Mouse (Mus musculus) liver, adult 2 months (tissue): ENCODE data around the gene Hnf1a. TPM values are rescaled to one million over a fixed set of nuclear protein-coding genes. Genes with fewer than 3 reads are reported as not detected.
A peak's percentile ranks its signal among the peaks of the same experiment; 100 is the strongest.

ENCODE experiments used
- DNase-seq: peaks from one replicate; pipeline ENCODE4 v3.0.0-alpha.2; 2011; ENCODE audit warnings: low read depth, low spot score; ENCODE audit errors: extremely low read depth
- H3K27ac ChIP-seq: fragments of 200-500 bp; replicated peaks from 2 replicates; pipeline ENCODE4 v1.5.1; 2012; ENCODE audit warnings: low read depth, mild to moderate bottlenecking, control low read depth, inconsistent platforms, low read length; ENCODE audit not compliant: insufficient read depth
- H3K27me3 ChIP-seq: fragments of 200-500 bp; 2 replicates; pipeline ENCODE4 v1.6.1; 2012; ENCODE audit warnings: mild to moderate bottlenecking, moderate library complexity, low read length, inconsistent platforms; ENCODE audit not compliant: control insufficient read depth, insufficient read depth
- H3K36me3 ChIP-seq: fragments of 200-500 bp; 2 replicates; pipeline ENCODE4 v1.6.1; 2012; ENCODE audit warnings: low read length, inconsistent platforms; ENCODE audit not compliant: control insufficient read depth, insufficient read depth
- H3K4me1 ChIP-seq: fragments of 200-500 bp; 2 replicates; pipeline ENCODE4 v1.6.1; 2011; ENCODE audit warnings: low read length; ENCODE audit not compliant: control insufficient read depth, insufficient read depth
- H3K4me3 ChIP-seq: fragments of 200-500 bp; 2 replicates; pipeline ENCODE4 v1.5.1; 2011; ENCODE audit warnings: low read depth, mild to moderate bottlenecking, control low read depth, low read length, moderate library complexity; ENCODE audit not compliant: insufficient read depth
- H3K79me2 ChIP-seq: fragments of 200-500 bp; 2 replicates; pipeline ENCODE4 v1.6.1; 2012; ENCODE audit warnings: inconsistent platforms, mild to moderate bottlenecking, low read length, moderate library complexity; ENCODE audit not compliant: control insufficient read depth, insufficient read depth
- H3K9ac ChIP-seq: fragments of 200-500 bp; 2 replicates; pipeline ENCODE4 v1.6.1; 2012; ENCODE audit warnings: low read depth, mild to moderate bottlenecking, control low read depth, inconsistent platforms, low read length
- CTCF ChIP-seq: fragments of 200-500 bp; IDR thresholded peaks from 2 replicates; pipeline ENCODE4 v1.5.1; 2011; ENCODE audit warnings: low read depth, low read length, control low read depth
- POLR2A ChIP-seq: fragments of 200-500 bp; IDR thresholded peaks from 2 replicates; pipeline ENCODE4 v1.6.1; 2011; ENCODE audit warnings: low read length, control low read depth; ENCODE audit not compliant: insufficient read depth; ENCODE audit errors: extremely low read depth
- WGBS: fragments of 180-500 bp; shearing (Covaris S2); methylation state at CpG from one replicate; pipeline ENCODE4 v1.1.7; 2018; 5-methylcytosine and 5-hydroxymethylcytosine counted together
- polyA plus RNA-seq: library from polyadenylated mRNA; depleted of rRNA; stranded (reverse); fragments of >200 nt; gene quantifications from 2 replicates; pipeline ENCODE4 v1.2.3, GENCODE M21; 2012
- total RNA-seq: library from RNA; depleted of rRNA; stranded (reverse); fragments of >200 nt; gene quantifications from 2 replicates; pipeline ENCODE4 v1.2.3, GENCODE M21; 2014

Hnf1a gene
- total and polyA plus RNA-seq, 2 experiments = 6.1 to 13.5 TPM

DNA sequence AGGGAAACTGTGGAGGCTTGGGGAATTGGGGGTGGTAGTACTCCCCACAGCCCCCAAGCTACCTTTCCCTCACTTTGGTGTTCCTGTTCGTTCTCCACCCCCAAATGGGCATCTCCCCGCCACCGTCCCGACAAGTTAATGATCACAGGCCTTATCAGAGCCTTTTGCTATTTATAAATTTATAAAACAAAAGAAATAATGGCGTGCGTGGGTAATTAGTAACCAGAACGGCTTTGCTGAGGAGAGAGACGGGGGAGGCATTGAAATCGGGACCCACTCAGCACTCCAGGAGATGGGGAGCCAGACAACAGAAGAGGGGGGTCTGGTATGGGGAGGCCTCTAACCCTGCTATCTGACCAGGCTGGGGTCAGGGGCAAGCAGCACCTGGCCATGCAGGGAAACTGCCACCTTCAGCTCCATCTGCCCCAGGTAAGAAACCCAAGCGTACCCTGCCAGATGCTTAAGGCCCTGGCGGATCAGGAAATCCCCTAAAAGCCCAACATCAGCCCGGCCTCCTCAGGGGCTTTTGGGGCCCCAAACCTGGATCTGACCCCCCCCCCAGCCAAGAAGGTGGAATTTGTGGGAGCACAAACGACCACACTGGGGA is 1.2 kb downstream of the Hnf1a start:
- TF ChIP-seq POLR2A (0 out of 2 replicates have a peak, but pooled peaks have one; percentile 29), CTCF (no peak)
- peak; percentile 81 for DNase-seq
- peak overlapping the region; percentile 99 for H3K27ac ChIP-seq
- H3K4me3 ChIP-seq = peak overlapping the region; percentile 85
- peak overlapping the region; percentile 95 for H3K9ac ChIP-seq
- WGBS = 20% methylated on average over 13 of the region's 13 CpGs
- peaks cover 2% of the 10 kb centered on the region; the same call in 1 of the 2 replicates for H3K36me3 ChIP-seq
- no peaks in the 10 kb centered on the region for H3K27me3 ChIP-seq
- H3K79me2 ChIP-seq = peaks cover 31% of the 10 kb centered on the region; the same call in 1 of the 2 replicates
- peaks cover 33% of the 10 kb centered on the region for H3K4me1 ChIP-seq

DNA sequence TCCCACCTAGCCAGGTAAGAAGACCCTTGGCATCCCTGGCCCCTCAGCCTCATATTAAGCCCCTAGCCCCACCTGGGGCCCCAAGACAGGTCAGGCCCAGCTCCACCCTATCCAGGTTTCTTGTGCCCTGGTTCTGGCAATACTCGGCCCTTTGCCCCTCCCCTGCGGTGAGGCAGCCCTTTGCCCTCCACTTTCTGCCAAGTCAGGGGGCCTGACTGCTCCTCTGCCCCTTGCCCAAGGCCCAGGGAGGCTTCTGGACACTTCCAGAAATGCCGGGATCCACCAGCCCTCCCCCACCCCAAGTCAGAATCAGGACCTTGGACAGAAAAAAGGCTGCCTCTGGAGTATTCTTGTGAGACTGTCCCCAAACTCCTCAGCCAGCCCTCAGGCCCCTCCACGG is 1.8 kb downstream of the Hnf1a start:
- Histone ChIP-seq H3K27me3 (no peaks in the 10 kb centered on the region), H3K27ac (peak overlapping the region; percentile 99), H3K4me3 (peak overlapping the region; percentile 85), H3K36me3 (no peaks in the 10 kb centered on the region), H3K79me2 (peaks cover 33% of the 10 kb centered on the region; the same call in 1 of the 2 replicates), H3K4me1 (peaks cover 34% of the 10 kb centered on the region), H3K9ac (peak overlapping the region; percentile 95)
- DNase-seq = peak; percentile 85
- TF ChIP-seq CTCF (no peak), POLR2A (no peak)
- WGBS = 6% methylated on average over 4 of the region's 4 CpGs

DNA sequence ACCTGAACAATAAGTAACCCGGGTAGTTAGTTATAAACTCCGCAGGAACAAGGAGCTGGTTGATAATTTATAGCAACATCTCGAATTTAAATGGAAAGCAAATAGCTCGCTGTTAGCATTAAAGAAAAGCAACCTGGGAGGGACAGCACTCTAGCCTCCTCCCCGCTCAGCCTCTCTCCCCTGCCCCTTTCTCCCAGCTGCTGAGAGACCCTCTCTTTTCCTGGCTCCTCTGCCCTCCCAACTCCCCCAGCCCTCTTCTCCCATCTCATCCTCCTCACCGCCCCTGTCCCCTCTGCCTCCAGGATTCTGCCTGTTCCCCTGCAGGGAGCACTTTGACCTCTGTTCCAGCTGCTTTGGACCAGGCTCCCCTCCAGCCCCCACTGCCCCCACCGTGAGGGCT is 2.2 kb downstream of the Hnf1a start:
- Histone ChIP-seq H3K27me3 (no peaks in the 10 kb centered on the region), H3K9ac (peak overlapping the region; percentile 95), H3K4me3 (peak overlapping the region; percentile 85), H3K4me1 (peaks cover 33% of the 10 kb centered on the region), H3K27ac (peak overlapping the region; percentile 99), H3K36me3 (no peaks in the 10 kb centered on the region), H3K79me2 (peaks cover 35% of the 10 kb centered on the region; the same call in 1 of the 2 replicates)
- 13% methylated on average over 7 of the region's 7 CpGs for WGBS
- DNase-seq = peak; percentile 81
- TF ChIP-seq CTCF (no peak), POLR2A (0 out of 2 replicates have a peak, but pooled peaks have one; percentile 40)

DNA sequence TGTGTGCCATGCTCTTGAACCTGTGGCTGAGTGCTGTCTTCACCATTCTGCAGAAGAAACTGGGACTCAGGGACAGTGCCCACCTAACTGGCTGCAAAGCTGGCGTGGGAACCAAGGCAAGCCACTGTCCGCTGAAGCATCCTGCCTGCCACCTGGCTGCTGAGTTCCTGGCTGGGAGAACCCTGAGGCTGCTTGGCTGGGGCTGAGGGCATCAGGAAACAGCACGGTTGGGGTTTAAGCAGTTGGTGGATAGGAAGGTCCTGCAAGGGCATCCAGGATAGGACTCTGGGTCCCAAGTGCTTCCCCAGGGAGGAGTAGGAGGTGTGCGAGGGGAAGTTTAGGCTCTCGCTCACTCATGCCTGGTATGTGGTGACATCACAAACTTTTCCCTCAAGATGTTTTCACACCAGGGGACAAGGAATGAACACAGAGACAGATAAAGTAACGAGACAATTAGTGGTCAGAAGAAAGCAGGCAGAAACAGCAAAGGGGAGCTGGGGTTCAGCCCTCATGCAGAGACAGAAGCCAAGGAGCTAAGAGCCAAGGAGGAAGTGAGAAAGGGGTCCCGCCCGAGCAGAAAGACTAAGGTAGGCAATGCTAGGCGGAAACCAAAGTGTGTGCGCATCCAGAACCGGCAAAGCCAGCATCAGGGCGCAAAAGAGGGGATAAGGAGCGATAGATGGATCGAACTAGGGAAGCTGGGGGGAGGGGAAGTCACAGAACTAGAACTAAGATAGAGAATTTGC is 3.2 kb downstream of the Hnf1a start:
- no peak for DNase-seq
- Histone ChIP-seq H3K27ac (peak overlapping the region; percentile 99), H3K79me2 (peaks cover 42% of the 10 kb centered on the region; the same call in 1 of the 2 replicates), H3K4me3 (peak overlapping the region; percentile 39; the same call in 1 of the 2 replicates), H3K36me3 (no peaks in the 10 kb centered on the region), H3K27me3 (no peaks in the 10 kb centered on the region), H3K4me1 (peaks cover 33% of the 10 kb centered on the region), H3K9ac (peak overlapping the region; percentile 19; the same call in 1 of the 2 replicates)
- WGBS = 50% methylated on average over 14 of the region's 14 CpGs
- TF ChIP-seq POLR2A = no peak
- no peak for TF ChIP-seq CTCF

DNA sequence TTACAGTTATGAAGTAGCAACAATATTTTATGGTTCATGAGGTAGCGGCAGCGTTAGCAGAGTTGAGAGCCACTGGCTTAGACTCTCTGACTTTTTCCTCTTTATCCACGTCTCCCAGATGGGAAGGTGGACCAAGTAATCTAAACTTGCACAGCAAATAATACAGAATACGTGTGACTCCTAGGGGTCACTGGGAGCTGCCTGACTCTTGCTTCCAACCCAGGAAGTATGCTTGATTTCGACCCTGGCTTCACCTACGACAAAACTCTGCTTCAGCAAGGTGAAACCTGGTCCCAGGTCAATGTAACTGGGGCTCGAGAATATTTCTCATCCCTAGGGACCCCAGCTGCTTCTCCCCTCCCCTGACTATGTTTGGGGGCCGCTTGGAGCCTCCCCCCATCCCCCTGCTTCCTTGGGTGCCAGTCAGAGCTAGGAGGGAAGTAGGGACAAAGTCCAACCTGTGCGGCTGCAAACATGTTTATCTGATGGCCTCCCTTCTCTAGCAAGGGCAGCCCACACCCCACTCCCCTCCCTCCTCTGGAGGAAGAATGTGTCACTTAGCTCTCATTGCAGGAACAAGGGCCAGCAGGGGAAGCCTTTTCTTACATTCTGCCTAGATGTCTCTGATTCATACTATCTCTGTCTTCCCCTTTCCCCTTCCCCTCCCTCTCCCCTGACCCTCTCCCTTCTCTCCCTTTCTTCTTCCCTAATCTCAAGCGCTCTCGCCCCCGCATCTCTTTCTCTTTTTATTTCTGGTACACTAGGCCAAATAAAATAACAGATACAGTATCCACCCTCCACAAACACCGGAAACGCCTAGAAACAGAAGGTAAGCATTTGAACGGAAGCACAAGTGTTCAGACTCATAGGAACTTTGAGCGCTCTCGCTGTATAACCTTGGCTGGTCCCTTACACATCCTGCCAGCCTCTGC is 5.7 kb downstream of the Hnf1a start:
- H3K4me3 ChIP-seq = peak overlapping the region; percentile 16
- peak overlapping the region; percentile 97 for H3K27ac ChIP-seq
- TF ChIP-seq CTCF (no peak), POLR2A (no peak)
- peaks cover 26% of the 10 kb centered on the region for H3K4me1 ChIP-seq
- peaks cover 28% of the 10 kb centered on the region; the same call in 1 of the 2 replicates for H3K79me2 ChIP-seq
- H3K36me3 ChIP-seq = 0 out of 2 replicates have a peak, but pooled peaks cover 3% of the 10 kb centered on the region
- 13% methylated on average over 17 of the region's 17 CpGs for WGBS
- peak overlapping the region; percentile 56 for H3K9ac ChIP-seq
- no peaks in the 10 kb centered on the region for H3K27me3 ChIP-seq
- peak; percentile 87 for DNase-seq
